Mouse (Mus musculus) lung, postnatal 4 days (tissue): ENCODE data around the gene Spast.

ENCODE experiments used
- DNase-seq, 2 experiments: peaks; one replicate each; pipeline ENCODE4 v3.0.0; 2021

Gene Spast

GRCm38 (mm10) chr17:74328146-74328545 lies 10.6 kb upstream of the Spast start:
- DNase-seq, result peak; percentile 32 to 67

- no peak for DNase-seq
Observed at GRCm38 (mm10) chr17:74331049-74331676, 7.6 kb upstream of the Spast start.

- DNase-seq, result peak; percentile 95 to 97
Observed at GRCm38 (mm10) chr17:74338225-74338931, 409 bp upstream of the Spast start.

GRCm38 (mm10) chr17:74341151-74341550 lies 2.4 kb downstream of the Spast start:
- DNase-seq, result no peak

GRCm38 (mm10) chr17:74363592-74363991 lies 24.8 kb downstream of the Spast start:
- DNase-seq, result no peak

- DNase-seq, result no peak
Observed at GRCm38 (mm10) chr17:74376916-74377315, 38.1 kb downstream of the Spast start.

GRCm38 (mm10) chr17:74386657-74387056 lies 47.9 kb downstream of the Spast start:
- DNase-seq, result no peak

GRCm38 (mm10) chr17:74389847-74390246 lies 51.1 kb downstream of the Spast start:
- DNase-seq, result no peak

- DNase-seq, result no peak
Observed at GRCm38 (mm10) chr17:74394381-74394780, 55.6 kb downstream of the Spast start.

- peak in 1 of 2 experiments; percentile 5 for DNase-seq
Observed at GRCm38 (mm10) chr17:74394855-74395254, 56.1 kb downstream of the Spast start.

- DNase-seq, result peak; percentile 96
Observed at GRCm38 (mm10) chr17:74395383-74396065, 56.7 kb downstream of the Spast start, which contains the start of gene Slc30a6. TSS of gene Slc30a6 (plus strand) at chr17:74395608.

- DNase-seq, result no peak
Observed at GRCm38 (mm10) chr17:74396766-74397165, 58.0 kb downstream of the Spast start.

GRCm38 (mm10) chr17:74397173-74397572 lies 58.4 kb downstream of the Spast start:
- no peak for DNase-seq

GRCm38 (mm10) chr17:74402486-74403222 lies 63.9 kb downstream of the Spast start:
- no peak for DNase-seq

GRCm38 (mm10) chr17:74406487-74406886 lies 67.7 kb downstream of the Spast start:
- DNase-seq, result no peak

GRCm38 (mm10) chr17:74409722-74410121 lies 70.9 kb downstream of the Spast start:
- DNase-seq, result no peak

- DNase-seq, result no peak
Observed at GRCm38 (mm10) chr17:74413324-74413723, 74.5 kb downstream of the Spast start.

- no peak for DNase-seq
Observed at GRCm38 (mm10) chr17:74414671-74415070, 75.9 kb downstream of the Spast start.

- DNase-seq, result no peak
Observed at GRCm38 (mm10) chr17:74416841-74417360, 78.1 kb downstream of the Spast start.

- no peak for DNase-seq
Observed at GRCm38 (mm10) chr17:74418171-74418570, 79.4 kb downstream of the Spast start.

- DNase-seq, result no peak
Observed at GRCm38 (mm10) chr17:74420656-74421055, 81.9 kb downstream of the Spast start.

- no peak for DNase-seq
Observed at GRCm38 (mm10) chr17:74424401-74425005, 85.7 kb downstream of the Spast start.
